Mouse (Mus musculus) lung, embryonic 14.5 days (tissue): ENCODE measurements around the gene Wdr27. TPM values are rescaled to one million over a fixed set of nuclear protein-coding genes. Genes with fewer than 3 reads are reported as not detected.
"Not testable (repeated sequence)": the region's sequence is repeated elsewhere in the genome, so short reads cannot be mapped to it uniquely, and the experiment has no call there.

Source experiments
- ATAC-seq: fragments of 200-750 bp; cut with Nextera tagmentation; 2 replicates; pipeline ENCODE4 v1.8.0; 2017; ENCODE audit warnings: mild to moderate bottlenecking, moderate TSS enrichment, moderate library complexity; ENCODE audit not compliant: insufficient read depth
- DNase-seq: peaks from one replicate; pipeline ENCODE4 v3.0.0-alpha.2; 2015
- H3K27ac ChIP-seq: fragments of 300-500 bp; sonication (generic); 2 replicates; pipeline ENCODE4 v1.5.1; 2014; ENCODE audit warnings: low read depth, mild to moderate bottlenecking, moderate library complexity
- H3K27me3 ChIP-seq: fragments of 300-500 bp; sonication (generic); 2 replicates; pipeline ENCODE4 v1.6.1; 2014; ENCODE audit warnings: low read length, control low read depth; ENCODE audit not compliant: insufficient read depth
- H3K36me3 ChIP-seq: fragments of 300-500 bp; sonication (generic); 2 replicates; pipeline ENCODE4 v1.6.1; 2014; ENCODE audit warnings: control low read depth; ENCODE audit not compliant: insufficient read depth
- H3K4me1 ChIP-seq: fragments of 300-500 bp; sonication (generic); 2 replicates; pipeline ENCODE4 v1.6.1; 2014; ENCODE audit warnings: antibody characterized with exemption, control low read depth; ENCODE audit not compliant: insufficient read depth
- H3K4me2 ChIP-seq: fragments of 300-500 bp; sonication (generic); 2 replicates; pipeline ENCODE4 v1.6.1; 2014; ENCODE audit warnings: mild to moderate bottlenecking
- H3K4me3 ChIP-seq: fragments of 300-500 bp; sonication (generic); 2 replicates; pipeline ENCODE4 v1.5.1; 2014; ENCODE audit warnings: low read depth, low read length
- H3K9ac ChIP-seq: fragments of 300-500 bp; sonication (generic); 2 replicates; pipeline ENCODE4 v1.6.1; 2014
- H3K9me3 ChIP-seq: fragments of 300-500 bp; sonication (generic); 2 replicates; pipeline ENCODE4 v1.6.1; 2016; ENCODE audit warnings: low read depth, low read length, control low read depth
- CTCF ChIP-seq: IDR thresholded peaks from 2 replicates; pipeline ENCODE4 v1.5.1; 2016; ENCODE audit warnings: antibody characterized with exemption, low read depth
- WGBS: fragments of 180-500 bp; shearing (Covaris S2); extraction: QIAGEN DNeasy Blood & Tissue Kit; methylation state at CpG from one replicate; pipeline ENCODE4 v1.1.7; 2014; 5-methylcytosine and 5-hydroxymethylcytosine counted together
- polyA plus RNA-seq: library from polyadenylated mRNA; unstranded; fragments of >200 nt; fragmentation: Nextera tagmentation; extraction: Ambion mirVana; gene quantifications from 2 replicates; pipeline ENCODE4 v1.2.1, GENCODE M21; 2014

Gene Wdr27
- polyA plus RNA-seq, 1 experiment from 2014 or later, result 4.7 TPM

DNA sequence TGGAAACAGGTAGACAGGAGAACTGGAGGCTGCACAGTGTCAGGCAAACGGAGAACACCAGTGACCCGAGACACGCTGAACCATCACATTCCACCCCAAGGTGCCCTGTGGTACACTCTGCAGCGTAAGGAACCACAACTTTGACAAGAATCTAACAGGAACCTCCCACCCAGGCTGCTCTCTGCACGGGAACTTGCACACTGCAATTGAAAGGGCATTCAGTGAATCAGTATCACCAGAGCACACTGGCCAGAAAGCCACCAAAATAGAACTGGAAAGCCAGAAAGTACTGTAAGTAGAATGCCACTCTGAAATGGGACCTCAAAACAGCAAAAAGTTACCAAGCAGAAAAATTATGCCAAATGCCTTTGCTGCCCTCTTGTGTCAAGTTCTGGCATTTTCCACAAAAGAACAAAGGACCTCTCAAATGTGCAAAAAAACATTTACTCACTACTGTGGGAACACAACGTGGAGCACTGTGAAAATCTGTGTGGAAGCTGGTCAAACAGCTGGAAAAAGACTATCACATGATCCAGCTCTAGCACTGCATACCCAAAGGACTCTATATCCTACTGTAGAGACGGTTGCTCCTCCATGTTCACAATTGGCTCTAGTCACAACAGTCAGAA is 38.2 kb downstream of the Wdr27 start:
- H3K4me1 ChIP-seq, result no peaks in the 10 kb centered on the region
- no peak overlapping the region for H3K9ac ChIP-seq
- no peak overlapping the region for H3K4me3 ChIP-seq
- DNase-seq (peak; percentile 94), ATAC-seq (peak; percentile 39)
- no peak overlapping the region for H3K27ac ChIP-seq
- no peaks in the 10 kb centered on the region for H3K27me3 ChIP-seq
- TF ChIP-seq CTCF, result peak; percentile 93
- H3K9me3 ChIP-seq, result no peaks in the 10 kb centered on the region
- H3K4me2 ChIP-seq, result no peak overlapping the region
- no peaks in the 10 kb centered on the region for H3K36me3 ChIP-seq
- WGBS, result 51% methylated on average over 7 of the region's 7 CpGs

DNA sequence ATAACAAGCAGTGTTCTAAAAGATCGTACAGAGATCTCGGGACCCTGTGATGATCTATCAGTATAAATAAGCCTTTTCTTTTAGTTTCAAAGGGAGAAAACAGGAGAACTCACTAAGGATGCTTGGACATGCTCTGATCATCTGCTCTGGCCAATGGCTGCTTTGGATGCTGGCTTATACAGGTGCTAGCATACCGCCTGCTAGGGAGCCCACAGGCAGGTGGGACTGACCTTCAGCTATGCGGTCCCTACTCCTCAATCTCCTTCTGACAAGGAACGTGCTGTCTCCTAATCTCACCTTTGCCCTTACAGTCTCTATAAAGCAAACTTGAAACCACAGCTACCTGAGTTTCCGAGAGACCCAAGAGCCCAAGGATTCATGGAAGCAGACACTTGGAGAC is 38.8 kb downstream of the Wdr27 start:
- H3K27ac ChIP-seq, result no peak overlapping the region
- H3K9ac ChIP-seq, result no peak overlapping the region
- WGBS, result 80% methylated on average over 6 of the region's 6 CpGs
- H3K36me3 ChIP-seq, result no peaks in the 10 kb centered on the region
- H3K27me3 ChIP-seq, result no peaks in the 10 kb centered on the region
- H3K4me1 ChIP-seq, result no peaks in the 10 kb centered on the region
- H3K4me3 ChIP-seq, result no peak overlapping the region
- H3K4me2 ChIP-seq, result no peak overlapping the region
- DNase-seq (no peak), ATAC-seq (no peak)
- no peak for TF ChIP-seq CTCF
- H3K9me3 ChIP-seq, result no peaks in the 10 kb centered on the region

- H3K36me3 ChIP-seq, result no peaks in the 10 kb centered on the region
- no peak for TF ChIP-seq CTCF
- H3K4me3 ChIP-seq, result no peak overlapping the region
- 82% methylated on average over 3 of the region's 3 CpGs for WGBS
- ATAC-seq, result no peak
- no peak overlapping the region for H3K4me2 ChIP-seq
- no peaks in the 10 kb centered on the region for H3K9me3 ChIP-seq
- H3K27me3 ChIP-seq, result no peaks in the 10 kb centered on the region
- no peak overlapping the region for H3K27ac ChIP-seq
- no peak overlapping the region for H3K9ac ChIP-seq
- no peak for DNase-seq
- H3K4me1 ChIP-seq, result no peaks in the 10 kb centered on the region
These were observed 39.7 kb downstream of the Wdr27 start for GRCm38 (mm10) chr17:14903212-14903611.

DNA sequence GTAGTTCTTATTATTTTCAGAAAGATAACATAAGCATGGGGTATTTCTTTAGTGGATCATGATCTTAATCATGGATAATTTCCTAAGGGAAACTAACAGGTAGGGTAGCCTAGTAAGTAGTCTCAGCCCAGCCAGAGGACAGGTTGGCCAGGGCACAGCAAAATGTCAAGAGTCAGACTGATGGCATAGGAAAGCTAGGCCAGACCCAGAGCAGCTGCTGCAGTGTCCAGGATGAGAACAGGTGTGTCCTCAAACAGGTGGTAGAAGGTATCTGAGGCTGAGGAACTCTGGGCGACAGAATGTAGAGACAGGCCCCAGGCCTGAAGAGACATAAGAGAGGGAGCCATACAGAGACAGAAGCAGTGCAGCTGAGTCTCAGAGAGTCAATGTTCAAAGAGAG is 44.0 kb downstream of the Wdr27 start:
- no peak overlapping the region for H3K9ac ChIP-seq
- no peak overlapping the region for H3K4me3 ChIP-seq
- no peak for TF ChIP-seq CTCF
- 65% methylated on average over 1 of the region's 1 CpGs for WGBS
- no peaks in the 10 kb centered on the region for H3K27me3 ChIP-seq
- H3K27ac ChIP-seq, result no peak overlapping the region
- H3K4me1 ChIP-seq, result no peaks in the 10 kb centered on the region
- H3K9me3 ChIP-seq, result no peaks in the 10 kb centered on the region
- no peak overlapping the region for H3K4me2 ChIP-seq
- no peaks in the 10 kb centered on the region for H3K36me3 ChIP-seq
- DNase-seq (no peak), ATAC-seq (no peak)

DNA sequence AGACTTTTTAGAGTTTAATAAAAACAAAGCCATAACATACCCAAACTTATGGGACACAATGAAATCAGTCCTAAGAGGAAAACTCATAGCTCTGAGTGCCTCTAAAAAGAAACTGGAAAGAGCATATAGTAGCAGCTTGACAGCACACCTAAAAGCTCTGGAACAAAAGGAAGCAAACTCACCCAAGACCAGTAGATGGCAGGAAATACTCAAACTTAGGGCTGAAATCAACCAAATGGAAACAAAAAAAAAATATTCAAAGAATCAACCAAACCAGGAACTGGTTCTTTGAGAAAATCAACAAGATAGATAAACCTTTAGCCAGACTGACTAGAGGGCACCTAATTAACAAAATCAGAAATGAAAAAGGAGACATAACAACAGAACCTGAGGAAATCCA is 47.9 kb downstream of the Wdr27 start:
- H3K9me3 ChIP-seq, result not testable (repeated sequence)

DNA sequence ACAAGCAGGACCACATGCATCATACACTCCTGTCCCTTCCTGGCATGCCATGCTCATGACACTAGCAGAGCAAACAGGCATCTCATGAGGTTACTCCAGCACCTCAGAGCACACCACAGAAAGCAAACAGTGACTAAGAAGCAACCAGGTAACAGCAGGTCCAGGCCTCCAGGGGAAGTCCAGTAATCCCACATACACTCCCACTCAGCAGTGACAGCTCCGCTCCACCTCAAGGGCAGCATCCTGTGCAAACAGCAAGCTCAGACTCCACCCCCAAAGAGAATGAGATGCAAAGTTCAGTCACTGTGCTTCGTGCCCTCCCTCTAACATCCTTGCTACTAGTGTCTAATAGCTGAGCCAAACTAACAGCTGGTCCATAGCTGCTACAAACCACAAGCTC is 56.0 kb downstream of the Wdr27 start:
- H3K4me2 ChIP-seq, result no peak overlapping the region
- no peaks in the 10 kb centered on the region for H3K9me3 ChIP-seq
- peak; percentile 24 for DNase-seq
- 49% methylated on average over 2 of the region's 2 CpGs for WGBS
- peak; percentile 28; the same call in 1 of the 2 replicates for ATAC-seq
- no peak for TF ChIP-seq CTCF
- H3K4me3 ChIP-seq, result no peak overlapping the region
- H3K4me1 ChIP-seq, result no peaks in the 10 kb centered on the region
- no peak overlapping the region for H3K27ac ChIP-seq
- H3K27me3 ChIP-seq, result 0 out of 2 replicates have a peak, but pooled peaks cover 1% of the 10 kb centered on the region
- no peak overlapping the region; the same call in 1 of the 2 replicates for H3K9ac ChIP-seq
- H3K36me3 ChIP-seq, result no peaks in the 10 kb centered on the region

More for the DNA sequence above, 47.9 kb downstream of the Wdr27 start:
- H3K4me3 ChIP-seq, H3K4me2 ChIP-seq, H3K36me3 ChIP-seq, ATAC-seq, H3K27ac ChIP-seq, DNase-seq, H3K4me1 ChIP-seq, H3K27me3 ChIP-seq, H3K9ac ChIP-seq: not testable (repeated sequence)

DNA sequence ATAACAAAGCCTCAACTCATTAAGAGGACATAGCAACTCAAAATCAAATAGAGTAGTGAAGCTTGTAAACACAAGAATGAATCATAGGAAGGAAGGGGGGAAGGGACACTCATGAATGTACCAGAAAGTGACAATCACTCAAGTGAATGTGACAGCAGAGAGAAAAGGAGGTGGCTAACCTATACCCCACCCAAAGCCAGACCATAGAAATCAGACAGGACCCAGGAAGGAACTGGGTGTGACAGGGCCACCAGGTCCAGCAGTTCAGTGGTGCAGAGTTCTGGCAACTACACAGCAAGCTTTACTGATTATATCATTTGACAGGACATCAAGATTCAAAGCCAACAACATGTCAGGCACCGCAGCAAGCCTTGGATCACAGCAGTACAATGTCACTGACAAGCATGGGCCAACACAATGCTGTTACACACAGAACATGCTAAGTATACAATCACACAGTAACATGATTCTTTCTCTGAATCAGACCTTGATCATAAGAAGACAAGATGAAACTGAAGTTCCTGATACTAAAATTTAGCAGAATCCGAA is 68.2 kb downstream of the Wdr27 start:
- no peak overlapping the region for H3K4me2 ChIP-seq
- ATAC-seq (peak; percentile 41; the same call in 1 of the 2 replicates), DNase-seq (peak; percentile 43)
- no peaks in the 10 kb centered on the region for H3K9me3 ChIP-seq
- H3K27me3 ChIP-seq, result no peaks in the 10 kb centered on the region
- no peaks in the 10 kb centered on the region for H3K4me1 ChIP-seq
- no peak for TF ChIP-seq CTCF
- no peak overlapping the region for H3K9ac ChIP-seq
- no peak overlapping the region for H3K27ac ChIP-seq
- H3K36me3 ChIP-seq, result no peaks in the 10 kb centered on the region
- no peak overlapping the region for H3K4me3 ChIP-seq
- 54% methylated on average over 2 of the region's 2 CpGs for WGBS
